Mouse (Mus musculus) lung, adult 2 months (tissue): Measurements from ENCODE around the gene Plrg1. TPM values are rescaled to one million over a fixed set of nuclear protein-coding genes. Genes with fewer than 3 reads are reported as not detected.

ENCODE experiments used
- DNase-seq: peaks from one replicate; pipeline ENCODE4 v3.0.0; 2022
- H3K4me1 ChIP-seq: fragments of 200-500 bp; 2 replicates; pipeline ENCODE4 v1.6.1; 2011; ENCODE audit warnings: low read length; ENCODE audit not compliant: control insufficient read depth, insufficient read depth
- H3K4me3 ChIP-seq: fragments of 200-500 bp; replicated peaks from 2 replicates; pipeline ENCODE3; 2011; ENCODE audit warnings: low read depth, mild to moderate bottlenecking, control low read depth, low read length; ENCODE audit errors: extremely low read depth
- CTCF ChIP-seq: fragments of 200-500 bp; IDR thresholded peaks from 2 replicates; pipeline ENCODE4 v1.5.1; 2011; ENCODE audit warnings: mild to moderate bottlenecking, low read length, control low read depth; ENCODE audit not compliant: insufficient read depth
- POLR2A ChIP-seq: fragments of 200-500 bp; IDR thresholded peaks from 2 replicates; pipeline ENCODE4 v1.6.1; 2011; ENCODE audit warnings: low read depth, mild to moderate bottlenecking, control low read depth, low read length, borderline replicate concordance; ENCODE audit errors: extremely low read depth
- WGBS: fragments of 180-500 bp; shearing (Covaris S2); methylation state at CpG from one replicate; pipeline ENCODE4 v1.1.7; 2018; 5-methylcytosine and 5-hydroxymethylcytosine counted together
- polyA plus RNA-seq: library from polyadenylated mRNA; depleted of rRNA; stranded (reverse); fragments of >200 nt; gene quantifications from 2 replicates; pipeline ENCODE4 v1.2.3, GENCODE M21; 2012

The Plrg1 gene
- polyA plus RNA-seq, 1 experiment = 41.1 TPM

DNA sequence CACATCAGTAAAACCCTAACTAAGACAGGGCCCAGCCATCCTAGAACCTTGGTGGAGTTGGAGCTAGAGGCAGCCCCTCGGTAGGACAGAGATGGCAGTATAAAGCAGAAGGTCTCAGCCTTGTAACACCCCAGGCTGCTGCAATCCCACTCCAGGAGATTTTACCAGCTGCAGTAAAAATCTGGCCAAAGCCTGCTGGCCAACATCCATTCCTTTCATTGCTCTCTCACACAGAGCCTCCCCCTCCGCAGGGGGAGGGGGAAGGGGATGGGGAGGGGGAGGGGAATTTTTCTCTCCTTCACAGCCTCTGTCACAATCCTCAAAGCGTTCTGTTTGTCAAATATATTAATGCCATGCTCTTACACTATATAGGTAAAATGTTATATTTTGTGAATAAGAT lies 21.2 kb downstream of the Plrg1 start:
- Histone ChIP-seq H3K4me3 (no peak overlapping the region), H3K4me1 (peaks cover 3% of the 10 kb centered on the region)
- no peak for TF ChIP-seq POLR2A
- TF ChIP-seq CTCF = no peak
- 51% methylated on average over 3 of the region's 3 CpGs for WGBS
- DNase-seq = no peak

- TF ChIP-seq CTCF = peak; percentile 54
- no peak for TF ChIP-seq POLR2A
- peaks cover 3% of the 10 kb centered on the region for H3K4me1 ChIP-seq
- 3% methylated on average over 11 of the region's 11 CpGs for WGBS
- peak overlapping the region; percentile 83 for H3K4me3 ChIP-seq
- peak; percentile 79 for DNase-seq
Observed at GRCm38 (mm10) chr3:83080567-83081055, 25.3 kb downstream of the Plrg1 start.

- DNase-seq = no peak
- H3K4me1 ChIP-seq = no peaks in the 10 kb centered on the region
- TF ChIP-seq POLR2A = no peak
- TF ChIP-seq CTCF = no peak
- H3K4me3 ChIP-seq = no peak overlapping the region
- WGBS = 75% methylated on average over 6 of the region's 6 CpGs
Observed at GRCm38 (mm10) chr3:83097586-83097985, 42.3 kb downstream of the Plrg1 start.

DNA sequence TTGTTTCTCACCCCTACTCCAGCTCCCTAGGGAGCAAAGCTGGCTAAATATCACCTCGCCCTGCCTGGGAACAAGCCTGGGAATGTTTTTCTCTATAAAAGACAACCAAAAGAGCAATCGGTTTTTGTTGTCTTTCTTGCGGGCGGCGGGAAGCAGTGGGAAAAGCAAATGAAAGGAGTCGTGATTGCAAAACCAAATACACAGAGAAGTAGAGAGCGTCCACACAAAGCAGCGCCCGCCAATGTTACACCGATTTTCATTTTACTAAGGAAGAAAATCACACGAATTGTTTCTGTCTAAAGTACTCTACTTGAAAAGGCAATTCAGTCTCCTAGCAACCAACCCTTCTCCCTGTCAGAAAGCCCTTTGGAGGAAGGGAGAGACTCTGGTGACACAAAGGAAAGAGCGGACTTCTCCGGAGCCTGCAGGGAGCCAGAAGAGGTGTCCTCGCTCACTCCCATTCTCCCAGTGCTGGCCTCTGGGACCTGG lies 43.3 kb downstream of the Plrg1 start:
- Histone ChIP-seq H3K4me1 (no peaks in the 10 kb centered on the region), H3K4me3 (no peak overlapping the region)
- TF ChIP-seq POLR2A = no peak
- no peak for TF ChIP-seq CTCF
- 13% methylated on average over 14 of the region's 14 CpGs for WGBS
- no peak for DNase-seq

DNA sequence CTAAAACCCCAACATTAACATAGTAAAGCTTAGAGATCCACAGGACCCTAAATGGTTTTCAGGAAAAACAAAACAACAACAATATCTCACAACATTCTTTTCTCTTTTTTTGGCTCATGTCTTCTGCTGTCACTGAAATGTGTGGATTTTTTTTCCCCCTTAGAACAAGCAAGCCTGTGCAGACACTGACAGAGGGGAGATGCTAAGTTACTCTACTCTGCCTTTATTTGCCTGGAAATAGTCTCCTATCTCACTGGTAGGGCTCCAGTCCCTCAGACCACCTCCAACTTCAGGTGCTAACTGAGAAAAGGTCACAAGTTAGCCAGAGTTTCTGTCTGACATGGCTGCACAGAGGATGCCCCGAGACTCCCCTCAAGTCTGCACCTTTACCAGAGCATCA lies 43.8 kb downstream of the Plrg1 start:
- 92% methylated on average over 1 of the region's 1 CpGs for WGBS
- Histone ChIP-seq H3K4me3 (no peak overlapping the region), H3K4me1 (no peaks in the 10 kb centered on the region)
- DNase-seq = no peak
- TF ChIP-seq POLR2A = no peak
- TF ChIP-seq CTCF = no peak

- no peak for DNase-seq
- Histone ChIP-seq H3K4me1 (no peaks in the 10 kb centered on the region), H3K4me3 (no peak overlapping the region)
- WGBS = 74% methylated on average over 6 of the region's 6 CpGs
- TF ChIP-seq POLR2A = no peak
- TF ChIP-seq CTCF = no peak
Observed at GRCm38 (mm10) chr3:83099651-83100050, 44.3 kb downstream of the Plrg1 start.

- Histone ChIP-seq H3K4me3 (no peak overlapping the region), H3K4me1 (no peaks in the 10 kb centered on the region)
- WGBS = 70% methylated on average over 6 of the region's 6 CpGs
- TF ChIP-seq CTCF (no peak), POLR2A (no peak)
- no peak for DNase-seq
Observed at GRCm38 (mm10) chr3:83102286-83102685, 47.0 kb downstream of the Plrg1 start.

GRCm38 (mm10) chr3:83110163-83110562 lies 54.8 kb downstream of the Plrg1 start:
- Histone ChIP-seq H3K4me3 (no peak overlapping the region), H3K4me1 (no peaks in the 10 kb centered on the region)
- no peak for TF ChIP-seq CTCF
- TF ChIP-seq POLR2A = no peak
- WGBS = 35% methylated on average over 4 of the region's 4 CpGs
- no peak for DNase-seq

DNA sequence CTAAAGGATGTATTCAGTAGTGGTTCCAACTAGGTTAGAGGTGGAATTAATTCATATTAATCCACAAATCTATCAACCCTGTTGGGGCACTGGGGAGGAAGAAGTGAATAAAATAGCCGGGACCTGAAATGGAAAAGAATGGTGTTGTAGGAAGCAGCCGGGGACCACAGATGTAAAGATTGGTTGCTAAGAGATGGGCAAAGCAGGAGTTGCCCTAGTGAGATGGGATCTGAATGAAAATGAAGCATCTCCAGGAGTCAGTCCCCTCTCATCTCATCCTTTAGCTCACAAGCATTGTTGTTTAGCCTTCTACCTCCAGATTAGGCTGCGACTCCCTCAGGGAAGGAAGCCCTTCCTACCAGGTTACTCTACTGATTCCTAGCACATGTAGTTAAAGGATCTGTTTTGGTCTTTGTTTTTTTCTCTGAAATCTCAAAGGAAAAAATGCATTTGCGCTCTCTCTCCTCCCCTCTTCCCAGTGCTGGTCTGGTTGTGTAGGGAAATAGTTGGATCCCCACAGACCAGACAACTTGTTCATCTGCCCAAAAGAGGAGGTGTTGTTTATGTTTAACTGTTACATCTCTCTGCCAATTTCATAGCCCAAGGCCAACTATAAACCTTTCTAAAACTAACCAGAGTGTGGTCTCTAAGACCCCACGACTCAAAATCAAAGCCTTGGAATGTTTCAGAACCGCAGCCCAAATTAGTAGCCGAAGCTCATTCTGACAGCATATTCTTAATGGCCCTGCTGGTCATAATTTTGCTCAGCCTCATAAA lies 56.4 kb downstream of the Plrg1 start:
- 65% methylated on average over 7 of the region's 7 CpGs for WGBS
- no peak overlapping the region for H3K4me3 ChIP-seq
- TF ChIP-seq CTCF (no peak), POLR2A (no peak)
- no peak for DNase-seq
- H3K4me1 ChIP-seq = no peaks in the 10 kb centered on the region

DNA sequence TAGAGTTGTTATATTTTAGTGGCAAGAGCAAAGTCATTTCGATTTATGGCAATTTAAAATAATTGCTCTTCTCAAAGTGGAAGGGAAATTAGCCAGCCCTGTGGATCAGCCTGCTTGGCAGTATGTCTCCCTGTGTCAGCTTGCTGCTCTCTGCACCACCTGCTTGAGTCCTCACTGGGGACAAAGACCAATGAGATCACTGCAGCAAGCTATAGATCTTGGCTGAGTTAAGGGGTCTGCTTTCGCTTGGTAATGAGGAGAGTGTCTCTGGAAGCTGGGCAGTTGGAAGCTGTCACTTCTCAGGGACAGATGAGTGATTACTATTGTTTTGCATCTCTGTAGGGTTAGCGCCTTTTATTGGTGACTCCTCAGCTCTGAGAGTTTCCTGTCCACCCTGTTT lies 57.5 kb downstream of the Plrg1 start:
- DNase-seq = no peak
- 41% methylated on average over 3 of the region's 3 CpGs for WGBS
- H3K4me3 ChIP-seq = no peak overlapping the region
- H3K4me1 ChIP-seq = no peaks in the 10 kb centered on the region
- no peak for TF ChIP-seq POLR2A
- TF ChIP-seq CTCF = no peak

DNA sequence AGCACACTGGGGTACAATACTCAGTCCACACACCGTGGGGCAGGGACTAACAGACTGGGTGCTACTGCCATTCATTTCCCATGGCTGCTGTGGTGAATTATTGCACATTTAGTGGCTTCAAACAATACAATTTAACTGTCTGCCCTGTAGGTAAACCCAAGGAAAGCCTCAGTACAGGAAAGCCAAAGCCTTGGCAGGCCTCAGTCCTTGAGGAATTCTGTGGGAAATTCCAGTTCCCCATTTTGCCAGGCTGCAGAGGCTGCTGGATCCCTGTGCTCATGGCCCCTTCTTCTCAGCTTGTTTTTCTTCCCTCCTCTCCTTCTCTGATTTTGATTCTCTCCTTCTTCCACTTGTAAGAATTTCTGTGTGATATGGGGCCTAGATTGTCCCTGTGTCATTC lies 59.6 kb downstream of the Plrg1 start:
- Histone ChIP-seq H3K4me1 (no peaks in the 10 kb centered on the region), H3K4me3 (no peak overlapping the region)
- WGBS = 61% methylated on average over 1 of the region's 1 CpGs
- TF ChIP-seq POLR2A (no peak), CTCF (no peak)
- DNase-seq = no peak
